8 mouse cellular contexts compared by ENCODE assay signal in genomic region chr15:97821983-97822363, GRCm38 (mm10). TPM values are rescaled to one million over a fixed set of nuclear protein-coding genes. Genes with fewer than 3 reads are reported as not detected.
A peak's percentile ranks its signal among the peaks of the same experiment; 100 is the strongest.
DNase-seq lines count a peak whose midpoint lies in the region; ATAC-seq lines count a peak whose summit lies in the region.

No protein-coding gene starts in this region.

- H3K4me1 ChIP-seq in hindbrain, embryonic 13.5 days (replicated peaks) = peaks cover 70% of the 10 kb centered on the region
- peaks cover 36% of the 10 kb centered on the region for H3K4me1 ChIP-seq in hindbrain, embryonic 14.5 days (replicated peaks; ENCODE audit: control insufficient read depth, insufficient read depth, low read length)
- H3K4me1 ChIP-seq in brown adipose tissue, adult 24 weeks (ENCODE audit: control insufficient read depth, insufficient read depth, insufficient read length, low read length) = peaks cover 50% of the 10 kb centered on the region
- peaks cover 69% of the 10 kb centered on the region for H3K4me1 ChIP-seq in limb, embryonic 12.5 days (replicated peaks)

- no peak overlapping the region for H3K4me2 ChIP-seq in hindbrain, embryonic 13.5 days
- H3K4me2 ChIP-seq in hindbrain, embryonic 14.5 days (replicated peaks) = no peak overlapping the region
- no peak overlapping the region for H3K4me2 ChIP-seq in limb, embryonic 12.5 days

- H3K36me3 ChIP-seq in hindbrain, embryonic 13.5 days = peaks cover 5% of the 10 kb centered on the region
- 0 out of 2 replicates have a peak, but pooled peaks cover 4% of the 10 kb centered on the region for H3K36me3 ChIP-seq in hindbrain, embryonic 14.5 days (replicated peaks; ENCODE audit: control insufficient read depth, insufficient read depth)
- H3K36me3 ChIP-seq in limb, embryonic 12.5 days = peaks cover 10% of the 10 kb centered on the region; the same call in 1 of the 2 replicates
- no peaks in the 10 kb centered on the region for H3K36me3 ChIP-seq in splenic B cell, adult 2 months (ENCODE audit: control insufficient read depth, insufficient read depth, low read length, poor library complexity, severe bottlenecking)

- WGBS in hindbrain, embryonic 13.5 days = 75% methylated on average over 6 of the region's 6 CpGs
- WGBS in hindbrain, embryonic 14.5 days = 81% methylated on average over 6 of the region's 6 CpGs
- WGBS in limb, embryonic 12.5 days = 65% methylated on average over 6 of the region's 6 CpGs

- H3K4me3 ChIP-seq in hindbrain, embryonic 13.5 days = no peak overlapping the region
- H3K4me3 ChIP-seq in hindbrain, embryonic 14.5 days (replicated peaks; ENCODE audit: low read length) = no peak overlapping the region
- no peak overlapping the region; the same call in 1 of the 2 replicates for H3K4me3 ChIP-seq in brown adipose tissue, adult 24 weeks (ENCODE audit: insufficient read depth, low read depth, low read length)
- H3K4me3 ChIP-seq in limb, embryonic 12.5 days (replicated peaks) = no peak overlapping the region

- peak overlapping the region; percentile 46; the same call in 1 of the 2 replicates for H3K9ac ChIP-seq in hindbrain, embryonic 13.5 days
- no peak overlapping the region for H3K9ac ChIP-seq in hindbrain, embryonic 14.5 days
- no peak overlapping the region for H3K9ac ChIP-seq in limb, embryonic 12.5 days (replicated peaks)

- no peak for ATAC-seq in hindbrain, embryonic 13.5 days (ENCODE audit: low FRiP score)
- no peak for ATAC-seq in hindbrain, embryonic 14.5 days (ENCODE audit: low FRiP score)
- ATAC-seq in limb, embryonic 12.5 days (ENCODE audit: insufficient number of reproducible peaks, insufficient read depth, low FRiP score, low TSS enrichment, low read depth) = no peak

- 0 out of 2 replicates have a peak, but pooled peaks cover 4% of the 10 kb centered on the region for H3K27me3 ChIP-seq in hindbrain, embryonic 13.5 days
- no peaks in the 10 kb centered on the region for H3K27me3 ChIP-seq in hindbrain, embryonic 14.5 days (ENCODE audit: control insufficient read depth, insufficient read depth, low read length)
- H3K27me3 ChIP-seq in limb, embryonic 12.5 days = no peaks in the 10 kb centered on the region
- H3K27me3 ChIP-seq in splenic B cell, adult 2 months (ENCODE audit: control insufficient read depth, insufficient read depth, low read length, poor library complexity, severe bottlenecking) = no peaks in the 10 kb centered on the region

- no peak for DNase-seq in hindbrain, embryonic 14.5 days (ENCODE audit: low spot score)
- peak; percentile 66 for DNase-seq in splenic B cell, adult 2 months (ENCODE audit: low read depth, low spot score)
- no peak for DNase-seq in left cerebral cortex, postnatal 10 days (ENCODE audit: extremely low spot score in 1 of 2, low spot score in 2 of 2)
- DNase-seq in cerebellum, postnatal 4 days (ENCODE audit: low spot score in 2 of 2) = no peak
- no peak for DNase-seq in embryo, embryonic 10 days (ENCODE audit: low spot score)

- peak overlapping the region; percentile 19; the same call in 1 of the 2 replicates for H3K27ac ChIP-seq in hindbrain, embryonic 13.5 days
- no peak overlapping the region for H3K27ac ChIP-seq in hindbrain, embryonic 14.5 days
- H3K27ac ChIP-seq in brown adipose tissue, adult 24 weeks (replicated peaks; ENCODE audit: low read depth, low read length) = peak overlapping the region; percentile 75; the same call in 1 of the 2 replicates
- peak overlapping the region; percentile 54 for H3K27ac ChIP-seq in limb, embryonic 12.5 days

- intact Hi-C loops in left cerebral cortex, postnatal 10 days (cut with DNase I) = no loop called here

- no peaks in the 10 kb centered on the region for H3K9me3 ChIP-seq in hindbrain, embryonic 13.5 days
- H3K9me3 ChIP-seq in hindbrain, embryonic 14.5 days (ENCODE audit: control insufficient read depth, low read length) = no peaks in the 10 kb centered on the region
- H3K9me3 ChIP-seq in limb, embryonic 12.5 days = no peaks in the 10 kb centered on the region

RNA-seq across cellular contexts. Expression of gene Hdac7, which starts 22.3 kb away (rescaled TPM):
- polyA plus RNA-seq in hindbrain, embryonic 13.5 days (2015; fragmentation: Nextera tagmentation; extraction: Ambion mirVana) = 27.9 and 28.1 TPM in 2 replicates
- 23.7 and 28.0 TPM in 2 replicates for polyA plus RNA-seq in hindbrain, embryonic 14.5 days (2014; fragmentation: Nextera tagmentation; extraction: Ambion mirVana)
- polyA plus RNA-seq in brown adipose tissue, adult 24 weeks (2012; ENCODE audit: insufficient read depth, insufficient read length, missing spikeins) = 10.0 and 10.2 TPM in 2 replicates
- 31.5 and 33.6 TPM in 2 replicates for polyA plus RNA-seq in limb, embryonic 12.5 days (2016; fragmentation: Nextera tagmentation; extraction: Ambion mirVana)
- 10 to 100 TPM; 21.5 to 23.5 TPM for total RNA-seq in left cerebral cortex, postnatal 10 days (2021)

RNA-seq across cellular contexts. Expression of gene Slc48a1, which starts 43.7 kb away (rescaled TPM):
- 59.8 and 62.9 TPM in 2 replicates for polyA plus RNA-seq in hindbrain, embryonic 13.5 days (2015; fragmentation: Nextera tagmentation; extraction: Ambion mirVana)
- 92.6 and 101 TPM in 2 replicates for polyA plus RNA-seq in hindbrain, embryonic 14.5 days (2014; fragmentation: Nextera tagmentation; extraction: Ambion mirVana)
- 70.5 and 79.9 TPM in 2 replicates for polyA plus RNA-seq in brown adipose tissue, adult 24 weeks (2012; ENCODE audit: insufficient read depth, insufficient read length, missing spikeins)
- polyA plus RNA-seq in limb, embryonic 12.5 days (2016; fragmentation: Nextera tagmentation; extraction: Ambion mirVana) = 34.2 and 36.6 TPM in 2 replicates
- total RNA-seq in left cerebral cortex, postnatal 10 days (2021) = 100 to 1,000 TPM; 122 to 127 TPM

RNA-seq across cellular contexts. Expression of gene Rapgef3, which starts 54.2 kb away (rescaled TPM):
- polyA plus RNA-seq in hindbrain, embryonic 13.5 days (2015; fragmentation: Nextera tagmentation; extraction: Ambion mirVana) = 10.4 and 10.8 TPM in 2 replicates
- polyA plus RNA-seq in hindbrain, embryonic 14.5 days (2014; fragmentation: Nextera tagmentation; extraction: Ambion mirVana) = 7.3 and 9.6 TPM in 2 replicates
- polyA plus RNA-seq in brown adipose tissue, adult 24 weeks (2012; ENCODE audit: insufficient read depth, insufficient read length, missing spikeins) = 6.1 and 6.6 TPM in 2 replicates
- 10.1 and 11.1 TPM in 2 replicates for polyA plus RNA-seq in limb, embryonic 12.5 days (2016; fragmentation: Nextera tagmentation; extraction: Ambion mirVana)
- 10 to 100 TPM; 22.6 to 24.5 TPM for total RNA-seq in left cerebral cortex, postnatal 10 days (2021)
